Comparison of ENCODE assay signal across 21 mouse cellular contexts in the genomic region with DNA sequence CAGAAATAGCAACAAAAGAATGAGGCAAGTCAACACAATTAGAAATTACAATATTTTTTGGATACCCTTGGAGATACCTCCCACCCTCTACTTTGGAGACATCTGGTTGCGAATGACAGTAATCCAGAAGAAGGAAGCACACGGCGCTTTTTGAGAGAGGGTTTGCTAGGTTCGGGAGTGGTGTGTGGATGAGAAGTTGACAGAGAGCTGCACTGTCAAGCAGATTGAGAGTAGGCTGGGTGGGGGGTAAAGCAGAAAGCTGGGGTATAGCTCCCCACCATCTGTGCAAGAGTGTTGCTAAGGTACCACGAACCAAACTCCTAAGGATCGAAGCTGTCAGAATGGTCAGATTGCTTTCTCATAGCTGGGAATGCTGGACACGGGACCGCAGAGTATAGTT. TPM values are rescaled to one million over a fixed set of nuclear protein-coding genes. Genes with fewer than 3 reads are reported as not detected.
DNase-seq lines count a peak whose midpoint lies in the region; TF ChIP-seq lines count a peak whose summit lies in the region.
"Had no signal": no experiment of that assay in that cellular context is flagged by ENCODE, and none has a peak within 500 bp of the region (broad histone marks: within the 10 kb centered on the region; RNA-seq: fewer than 3 reads in every experiment).

No protein-coding gene starts in this region.

- no peak overlapping the region for H3K4me3 ChIP-seq in layer of hippocampus, adult 2 months
- H3K4me3 ChIP-seq: embryonic facial prominence, embryonic 13.5 days; embryonic facial prominence, embryonic 15.5 days; erythroblast, embryonic 14.5 days; forebrain, embryonic 10.5 days; forebrain, embryonic 12.5 days had no signal

- DNase-seq in layer of hippocampus, adult 18-20 months (ENCODE audit: low spot score in 2 of 2), result peak; percentile 71 to 84
- DNase-seq in layer of hippocampus, postnatal 10 days (ENCODE audit: low spot score in 2 of 2), result no peak
- DNase-seq in layer of hippocampus, adult 2 months (ENCODE audit: low spot score in 2 of 2), result peak; percentile 63 to 82
- peak; percentile 83 for DNase-seq in layer of hippocampus, adult 9-11 months
- no peak for DNase-seq in thymus, postnatal 10 days (ENCODE audit: low spot score in 2 of 2)
- DNase-seq in spleen, postnatal 4 days (ENCODE audit: low spot score in 2 of 2), result no peak
- DNase-seq in cerebellum, adult 18-20 months, result no peak
- DNase-seq: adrenal gland, adult 2 months; adrenal gland, postnatal 10 days; adrenal gland, postnatal 25 days; cerebellum, adult 11-12 months; cerebellum, adult 8-10 months; cerebellum, adult 9-11 months; cerebellum, postnatal 14 days; cerebellum, postnatal 36 days; embryo, embryonic 11 days had no signal

- peak overlapping the region; percentile 86 for H3K27ac ChIP-seq in layer of hippocampus, adult 2 months
- H3K27ac ChIP-seq: embryonic facial prominence, embryonic 13.5 days; embryonic facial prominence, embryonic 15.5 days; forebrain, embryonic 10.5 days had no signal

- TF ChIP-seq CTCF in layer of hippocampus, adult 2 months (conservative IDR thresholded peaks at IDR 0.05), result no peak

RNA-seq across cellular contexts. Expression of gene Tanc1, which starts 40.0 kb away (rescaled TPM):
- total RNA-seq in layer of hippocampus, adult 18-20 months (2021), result 100 to 1,000 TPM; 109 to 114 TPM
- 10 to 100 TPM; 20.9 to 32.2 TPM for total RNA-seq in layer of hippocampus, postnatal 10 days (2021)
- 100 to 1,000 TPM; 118 to 124 TPM for total RNA-seq in layer of hippocampus, adult 2 months (2021)

Comparison
In these comparisons a context has a peak if more than half of its experiments do, and no peak if none do; other contexts are left out.
1. DNase-seq: peak in layer of hippocampus, adult 18-20 months (2 of 2), layer of hippocampus, adult 2 months (2 of 2) and layer of hippocampus, adult 9-11 months (single experiment); none in layer of hippocampus, postnatal 10 days (0 of 2), thymus, postnatal 10 days (0 of 2), spleen, postnatal 4 days (0 of 2) and cerebellum, adult 18-20 months (0 of 2).